Mouse (Mus musculus): ENCODE results near the gene Rnd2. TPM values are rescaled to one million over a fixed set of nuclear protein-coding genes. Genes with fewer than 3 reads are reported as not detected.
"Not testable (repeated sequence)": the region's sequence is repeated elsewhere in the genome, so short reads cannot be mapped to it uniquely, and the experiment has no call there.

The Rnd2 gene
- total RNA-seq (2021): 10 to 100 TPM in 1 of 2 experiments, 1 to 10 TPM in 1; 9.8 to 14.9 TPM
- long read RNA-seq, experiment 1, transcript Rnd2-201 (5 exons, 1,394 nt): major isoform, 8 of 10 reads
- long read RNA-seq, experiment 1, partial matches to known transcripts: 1 of 10 reads
- long read RNA-seq, experiment 1, other reads (novel, unspliced or antisense): 0 of 10 reads
- long read RNA-seq, experiment 2, transcript Rnd2-201 (5 exons, 1,394 nt): major isoform, 20 of 24 reads
- long read RNA-seq, experiment 2, partial matches to known transcripts: 0 of 24 reads
- long read RNA-seq, experiment 2, other reads (novel, unspliced or antisense): 3 of 24 reads

DNA sequence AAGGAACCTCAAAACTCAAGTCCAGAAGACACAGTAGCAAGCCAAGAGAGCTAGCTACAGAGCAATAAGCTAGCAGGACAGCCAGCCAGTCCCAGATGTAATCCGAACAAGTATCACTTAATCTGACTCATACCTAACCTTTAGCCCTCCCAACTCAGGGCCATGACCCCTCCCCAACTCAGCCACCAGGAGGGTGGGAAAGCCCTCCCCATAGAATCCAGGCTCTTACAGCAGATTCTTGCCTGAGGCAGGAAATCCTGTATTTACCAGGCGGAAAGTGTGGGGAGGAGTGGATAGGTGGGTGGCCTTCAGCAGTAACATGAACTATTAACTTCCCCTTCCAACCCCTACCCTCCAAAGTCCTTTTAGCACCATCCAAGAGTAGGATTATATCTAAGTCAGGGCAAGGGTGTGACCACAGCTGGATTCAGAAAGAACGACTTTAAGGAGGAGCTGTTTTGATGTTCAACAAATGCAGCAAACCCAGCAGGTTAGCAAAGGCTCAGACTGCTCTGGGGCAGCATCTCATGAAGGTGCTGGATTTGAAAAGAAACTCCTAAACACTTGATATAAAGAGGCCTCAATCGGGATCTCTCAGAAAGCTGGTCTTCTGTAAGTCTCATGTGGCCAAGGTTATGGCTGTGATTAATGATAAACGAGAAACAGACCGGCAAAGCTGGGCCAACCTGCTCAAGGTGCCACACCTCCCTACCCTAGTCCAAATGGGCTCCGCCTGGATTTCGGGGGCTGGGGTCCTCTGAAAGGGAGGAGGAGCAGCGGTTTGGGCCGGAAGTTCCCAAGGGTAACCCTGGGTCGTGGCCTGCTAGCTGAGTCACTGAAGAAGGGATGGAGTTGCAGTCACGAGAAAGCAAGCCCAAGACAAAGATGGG lies at the start of gene Rnd2:
Rnd2 (plus strand) TSS at position 789 of the 890 bp plus-strand sequence.
- peak; percentile 35 to 40 for DNase-seq (ENCODE audit: low spot score in 2 of 2)

- DNase-seq (ENCODE audit: low spot score in 2 of 2): no peak
Measured at GRCm38 (mm10) chr11:101415306-101415705, 49.5 kb upstream of the Rnd2 start.

DNA sequence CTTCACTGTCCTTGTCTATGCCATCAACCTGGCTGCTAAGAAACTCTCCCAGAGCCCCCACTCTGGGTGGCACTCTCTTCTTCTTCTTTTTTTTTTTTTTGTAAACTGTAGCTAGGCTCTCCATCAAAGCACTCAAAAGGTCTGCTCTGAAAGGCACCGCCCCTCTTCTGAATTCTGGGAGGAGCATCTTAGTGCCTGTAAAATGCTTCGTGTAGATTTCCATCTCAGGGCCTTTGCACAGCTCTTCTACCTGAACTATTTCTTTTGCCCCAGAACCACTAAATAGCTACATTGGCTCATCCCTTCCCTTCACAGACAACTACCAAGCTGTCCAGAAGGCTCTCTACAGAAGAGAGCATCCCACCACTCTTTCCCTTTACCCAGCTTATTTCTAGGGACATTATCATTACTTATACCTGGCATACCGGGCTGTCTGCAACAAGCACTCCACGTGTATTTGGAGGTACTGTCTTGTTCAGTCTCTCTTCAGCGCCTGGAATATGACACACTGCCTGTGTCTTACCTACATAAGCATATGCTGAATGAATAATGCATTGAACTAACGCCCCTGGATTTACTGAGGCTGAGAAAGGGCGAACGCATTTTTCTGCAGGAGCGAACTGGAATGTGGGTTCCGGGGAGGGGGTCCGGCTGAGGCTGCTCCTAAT lies 48.2 kb upstream of the Rnd2 start:
- no peak for DNase-seq (ENCODE audit: low spot score in 2 of 2)

- peak; percentile 95 to 97 for DNase-seq (ENCODE audit: low spot score in 2 of 2)
Measured at GRCm38 (mm10) chr11:101417101-101417855, 47.5 kb upstream of the Rnd2 start, which contains the start of gene Aarsd1. Gene Aarsd1, minus strand, starts transcription at chr11:101417615.

GRCm38 (mm10) chr11:101418991-101419390 lies 45.8 kb upstream of the Rnd2 start:
- DNase-seq (ENCODE audit: low spot score in 2 of 2): no peak

- DNase-seq (ENCODE audit: low spot score in 2 of 2): no peak
Measured at GRCm38 (mm10) chr11:101419610-101420009, 45.2 kb upstream of the Rnd2 start.

DNA sequence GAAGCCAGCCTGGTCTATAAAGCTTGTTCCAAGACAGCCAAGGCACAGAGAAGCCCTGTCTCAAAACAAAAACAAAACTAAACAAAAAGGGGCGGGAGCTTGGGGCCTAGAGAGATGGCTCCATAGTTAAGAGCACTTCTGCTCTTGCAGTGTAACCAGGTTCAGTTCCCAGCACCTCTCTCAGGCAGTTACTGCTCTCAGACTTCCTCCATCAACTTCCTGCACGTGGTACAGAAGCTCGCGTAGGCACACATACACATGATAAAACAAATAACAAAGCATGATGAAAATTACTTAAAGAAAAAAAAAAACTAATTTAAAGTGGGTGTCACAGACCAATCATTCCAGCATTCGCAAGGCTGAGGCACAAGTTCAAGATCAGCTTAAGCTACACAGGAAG lies 44.7 kb upstream of the Rnd2 start:
- no peak for DNase-seq (ENCODE audit: low spot score in 2 of 2)

DNA sequence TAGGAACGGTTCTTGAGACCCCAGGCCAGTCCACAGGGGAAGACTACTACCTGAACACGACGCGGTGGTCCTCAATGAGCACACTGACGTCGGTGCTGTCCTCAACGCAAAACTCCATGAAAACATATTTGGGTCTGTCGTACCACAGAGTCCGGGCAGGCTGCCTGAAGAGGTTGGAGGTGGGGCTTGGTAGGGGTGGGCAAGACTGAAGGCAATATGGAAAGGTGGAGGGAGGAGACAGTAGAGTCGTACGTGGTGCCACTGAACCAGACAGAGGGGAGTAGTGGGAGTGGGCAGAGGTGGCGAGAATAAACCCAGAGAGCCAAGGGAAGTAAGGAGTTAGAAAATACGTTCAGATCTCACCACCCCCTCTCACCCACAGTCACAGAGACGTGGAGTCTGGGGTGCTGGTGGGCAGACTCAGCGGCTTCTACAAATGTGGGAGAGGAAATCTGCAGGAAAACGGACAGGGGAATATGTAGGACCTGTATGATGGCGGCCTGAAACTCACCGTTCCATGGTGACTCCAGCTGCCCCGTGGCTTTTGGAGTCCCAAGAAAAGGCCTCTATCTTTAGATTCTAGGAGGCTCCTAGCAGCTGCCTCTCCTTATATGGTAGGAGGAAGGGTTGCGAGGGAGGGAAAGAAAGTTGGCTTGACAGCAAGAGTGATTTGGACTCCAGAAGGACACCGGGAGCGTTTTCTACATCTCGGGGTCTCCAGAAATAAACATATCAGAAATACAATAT lies 40.5 kb upstream of the Rnd2 start, which contains the start of gene Gm27029:
Gm27029 (minus strand) TSS at position 692 of the 747 bp plus-strand sequence.
- DNase-seq (ENCODE audit: low spot score in 2 of 2): no peak

- DNase-seq (ENCODE audit: low spot score in 2 of 2): peak; percentile 99
Measured at GRCm38 (mm10) chr11:101424925-101425813, 39.6 kb upstream of the Rnd2 start, which contains the start of the genes Rundc1 and Ptges3l. Gene Rundc1, plus strand, starts transcription at chr11:101425085. Gene Ptges3l, minus strand, starts transcription at chr11:101425333.

GRCm38 (mm10) chr11:101426165-101426564 lies 38.6 kb upstream of the Rnd2 start:
- no peak for DNase-seq (ENCODE audit: low spot score in 2 of 2)

- DNase-seq (ENCODE audit: low spot score in 2 of 2): no peak
Measured at GRCm38 (mm10) chr11:101431327-101431726, 33.5 kb upstream of the Rnd2 start.

DNA sequence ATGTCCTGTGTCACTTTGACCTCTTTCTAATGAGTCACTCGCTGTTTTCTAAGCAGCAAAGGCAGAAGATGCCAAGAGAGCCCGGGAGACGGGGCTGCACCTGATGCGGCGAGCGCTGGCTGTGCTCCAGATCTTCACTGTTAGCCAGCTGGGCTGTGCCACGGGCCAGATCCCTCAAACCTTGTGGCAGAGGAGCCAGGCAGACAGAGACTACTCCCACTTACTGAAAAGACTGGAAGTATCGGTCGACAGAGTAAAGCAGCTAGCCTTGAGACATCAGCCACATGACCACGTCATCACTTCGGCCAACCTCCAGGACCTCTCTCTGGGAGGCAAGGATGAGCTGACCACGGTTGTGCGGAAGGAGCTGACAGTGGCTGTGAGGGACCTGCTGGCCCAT lies 31.4 kb upstream of the Rnd2 start:
- DNase-seq (ENCODE audit: low spot score in 2 of 2): peak in 1 of 2 experiments; percentile 32

GRCm38 (mm10) chr11:101435831-101436230 lies 29.0 kb upstream of the Rnd2 start:
- DNase-seq (ENCODE audit: low spot score in 2 of 2): no peak

DNA sequence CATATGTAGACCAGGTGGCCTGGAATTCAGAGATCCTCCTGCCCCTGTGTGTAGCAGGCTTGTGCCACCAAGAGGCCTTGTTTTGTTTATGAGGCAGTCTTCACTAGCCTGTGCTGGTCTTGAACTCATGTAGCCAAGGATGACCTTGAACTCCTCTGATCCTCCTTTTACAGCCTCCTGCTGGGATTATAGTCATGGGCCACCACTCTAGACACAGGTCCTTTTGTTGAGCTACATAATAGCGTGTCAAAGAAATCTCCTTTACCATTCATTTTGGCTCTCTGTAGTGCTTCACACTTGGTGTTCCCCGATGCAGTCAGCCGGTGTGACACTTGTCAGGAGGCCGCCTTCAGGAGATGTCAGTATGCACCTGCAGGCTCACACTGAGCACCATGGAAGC lies 27.9 kb upstream of the Rnd2 start:
- DNase-seq (ENCODE audit: low spot score in 2 of 2): no peak

GRCm38 (mm10) chr11:101438006-101438405 lies 26.8 kb upstream of the Rnd2 start:
- not testable (repeated sequence) for DNase-seq (ENCODE audit: low spot score in 2 of 2)

DNA sequence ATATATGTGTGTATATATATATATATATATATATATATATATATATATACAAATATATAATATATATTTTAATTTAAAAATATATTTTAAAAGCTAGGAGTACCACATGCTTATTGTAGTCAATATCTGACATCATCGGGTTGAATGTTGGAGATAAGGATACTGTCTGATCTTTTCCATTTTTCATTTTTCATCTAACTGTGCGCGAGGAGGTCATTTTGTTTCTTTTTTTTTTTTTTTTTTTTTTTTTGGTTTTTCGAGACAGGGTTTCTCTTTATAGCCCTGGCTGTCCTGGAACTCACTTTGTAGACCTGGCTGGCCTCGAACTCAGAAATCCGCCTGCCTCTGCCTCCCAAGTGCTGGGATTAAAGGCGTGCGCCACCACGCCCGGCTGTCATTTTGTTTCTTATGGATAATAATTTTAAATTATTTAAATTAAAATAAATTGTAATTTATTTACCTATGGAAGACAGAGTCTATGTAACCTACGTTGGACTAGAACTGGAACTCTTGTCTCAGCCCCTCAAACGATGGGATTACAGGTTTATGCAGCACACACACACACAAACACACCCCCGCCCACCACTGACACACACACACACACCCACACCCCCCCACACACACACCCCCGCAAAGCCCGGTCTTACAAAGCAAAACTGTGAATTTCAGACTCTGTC lies 23.2 kb upstream of the Rnd2 start:
- not testable (repeated sequence) for DNase-seq (ENCODE audit: low spot score in 2 of 2)

DNA sequence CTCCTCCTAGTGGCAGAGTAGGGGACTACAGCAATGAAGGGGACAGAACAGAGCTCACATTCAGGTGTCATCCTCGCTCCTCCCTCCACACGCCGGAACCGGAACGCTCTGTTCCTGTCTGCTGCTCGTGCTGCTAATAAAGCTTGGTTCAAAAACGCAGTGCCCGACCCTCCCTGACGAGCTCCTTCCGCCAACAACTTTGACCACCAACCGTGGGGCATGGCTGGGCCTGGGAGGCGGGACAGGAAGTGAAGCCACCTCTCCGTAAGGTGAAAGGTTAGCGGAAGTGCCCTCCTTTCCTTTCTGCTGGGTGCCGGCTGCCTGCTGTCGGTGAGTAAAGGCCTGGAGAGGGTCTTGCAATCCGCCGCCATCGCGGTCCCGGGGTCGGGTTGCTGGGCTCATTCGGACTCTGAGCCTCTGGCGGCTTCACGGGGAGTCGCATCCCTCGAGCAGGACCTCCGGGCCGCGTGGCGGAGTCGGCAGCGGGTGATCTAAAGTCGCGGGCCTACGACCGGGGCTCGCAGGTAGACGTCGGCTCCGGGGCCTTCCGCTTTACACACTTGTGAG lies 22.6 kb upstream of the Rnd2 start, which contains the start of gene Rpl27:
Rpl27 (plus strand) TSS at position 172 of the 567 bp plus-strand sequence.
- peak; percentile 83 to 87 for DNase-seq (ENCODE audit: low spot score in 2 of 2)

- no peak for DNase-seq (ENCODE audit: low spot score in 2 of 2)
Measured at GRCm38 (mm10) chr11:101442760-101443159, 22.0 kb upstream of the Rnd2 start.
